Mouse (Mus musculus): ENCODE results near the gene Olfr472. TPM values are rescaled to one million over a fixed set of nuclear protein-coding genes. Genes with fewer than 3 reads are reported as not detected.
"Not testable (repeated sequence)": the region's sequence is repeated elsewhere in the genome, so short reads cannot be mapped to it uniquely, and the experiment has no call there.

Olfr472 gene
- polyA plus RNA-seq (2015; fragmentation: Nextera tagmentation; extraction: Ambion mirVana): not detected in 2 replicates

- Histone ChIP-seq H3K27me3 (no peaks in the 10 kb centered on the region), H3K4me1 (no peaks in the 10 kb centered on the region), H3K9ac (no peak within 1 kb of the TSS), H3K36me3 (no peaks in the 10 kb centered on the region), H3K4me3 (no peak within 1 kb of the TSS), H3K9me3 (no peaks in the 10 kb centered on the region), H3K27ac (no peak within 1 kb of the TSS), H3K4me2 (no peak within 1 kb of the TSS)
- ATAC-seq (ENCODE audit: insufficient number of reproducible peaks, insufficient read depth, low FRiP score, low TSS enrichment, low read depth): no peak
These were observed at the start of gene Olfr472 for GRCm38 (mm10) chr7:107897602-107898001. Olfr472 (plus strand) TSS chr7:107897902.

GRCm38 (mm10) chr7:107930146-107930545, 32.4 kb downstream of the Olfr472 start, which contains the start of gene Olfr473:
Olfr473 (plus strand) TSS chr7:107930446.
- no peak within 1 kb of the TSS for H3K4me3 ChIP-seq
- no peaks in the 10 kb centered on the region for H3K9me3 ChIP-seq
- no peaks in the 10 kb centered on the region for H3K27me3 ChIP-seq
- no peaks in the 10 kb centered on the region for H3K36me3 ChIP-seq
- WGBS: 90% methylated on average over 1 of the region's 1 CpGs
- no peak within 1 kb of the TSS for H3K9ac ChIP-seq
- no peak within 1 kb of the TSS for H3K27ac ChIP-seq
- H3K4me1 ChIP-seq: no peaks in the 10 kb centered on the region
- ATAC-seq (ENCODE audit: insufficient number of reproducible peaks, insufficient read depth, low FRiP score, low TSS enrichment, low read depth): no peak
- H3K4me2 ChIP-seq: no peak within 1 kb of the TSS

GRCm38 (mm10) chr7:107952539-107952938, 54.8 kb downstream of the Olfr472 start:
- not testable (repeated sequence) for H3K27me3 ChIP-seq; H3K4me2 ChIP-seq; H3K4me3 ChIP-seq; H3K27ac ChIP-seq; ATAC-seq (ENCODE audit: insufficient number of reproducible peaks, insufficient read depth, low FRiP score, low TSS enrichment, low read depth); H3K9me3 ChIP-seq; H3K4me1 ChIP-seq; H3K36me3 ChIP-seq; H3K9ac ChIP-seq
- WGBS: 98% methylated on average over 12 of the region's 12 CpGs

GRCm38 (mm10) chr7:107954343-107954742, 56.6 kb downstream of the Olfr472 start, which contains the start of gene Olfr474:
Olfr474 (plus strand) TSS chr7:107954643.
- Histone ChIP-seq H3K9me3 (no peaks in the 10 kb centered on the region), H3K9ac (no peak within 1 kb of the TSS), H3K36me3 (no peaks in the 10 kb centered on the region), H3K4me3 (no peak within 1 kb of the TSS), H3K27me3 (no peaks in the 10 kb centered on the region), H3K4me2 (no peak within 1 kb of the TSS), H3K4me1 (no peaks in the 10 kb centered on the region), H3K27ac (no peak within 1 kb of the TSS)
- no peak for ATAC-seq (ENCODE audit: insufficient number of reproducible peaks, insufficient read depth, low FRiP score, low TSS enrichment, low read depth)
- WGBS: 85% methylated on average over 1 of the region's 1 CpGs

Other genes with a start within 250 kb of the Olfr472 start
- 0.18 and 0.25 TPM in 2 replicates for gene Cyb5r2, start 139.9 kb upstream of the Olfr472 start, polyA plus RNA-seq (2015; fragmentation: Nextera tagmentation; extraction: Ambion mirVana)
- gene Ovch2, start 96.7 kb upstream of the Olfr472 start, polyA plus RNA-seq (2015; fragmentation: Nextera tagmentation; extraction: Ambion mirVana): not detected in 2 replicates
- gene Olfr467, start 85.6 kb upstream of the Olfr472 start, polyA plus RNA-seq (2015; fragmentation: Nextera tagmentation; extraction: Ambion mirVana): not detected in 2 replicates
- gene Olfr469, start 72.4 kb upstream of the Olfr472 start, polyA plus RNA-seq (2015; fragmentation: Nextera tagmentation; extraction: Ambion mirVana): not detected in 2 replicates
- not detected in 2 replicates for gene Olfr470, start 50.4 kb upstream of the Olfr472 start, polyA plus RNA-seq (2015; fragmentation: Nextera tagmentation; extraction: Ambion mirVana)
- gene Olfr473, start 32.5 kb downstream of the Olfr472 start, polyA plus RNA-seq (2015; fragmentation: Nextera tagmentation; extraction: Ambion mirVana): not detected in 2 replicates
- not detected in 2 replicates for gene Olfr474, start 56.7 kb downstream of the Olfr472 start, polyA plus RNA-seq (2015; fragmentation: Nextera tagmentation; extraction: Ambion mirVana)
- gene Olfr476, start 66.9 kb downstream of the Olfr472 start, polyA plus RNA-seq (2015; fragmentation: Nextera tagmentation; extraction: Ambion mirVana): not detected in 2 replicates
- gene Olfr477, start 88.8 kb downstream of the Olfr472 start, polyA plus RNA-seq (2015; fragmentation: Nextera tagmentation; extraction: Ambion mirVana): not detected in 2 replicates
- not detected in 2 replicates for gene Olfr478, start 136.1 kb downstream of the Olfr472 start, polyA plus RNA-seq (2015; fragmentation: Nextera tagmentation; extraction: Ambion mirVana)
- gene Olfr479, start 152.8 kb downstream of the Olfr472 start, polyA plus RNA-seq (2015; fragmentation: Nextera tagmentation; extraction: Ambion mirVana): not detected in 2 replicates
- gene Olfr480, start 169.4 kb downstream of the Olfr472 start, polyA plus RNA-seq (2015; fragmentation: Nextera tagmentation; extraction: Ambion mirVana): not detected in 2 replicates
- gene Olfr481, start 182.0 kb downstream of the Olfr472 start, polyA plus RNA-seq (2015; fragmentation: Nextera tagmentation; extraction: Ambion mirVana): not detected in 2 replicates
- 0.26 TPM in 1 of 2 replicates, not detected in the other for gene Olfr482, start 199.7 kb downstream of the Olfr472 start, polyA plus RNA-seq (2015; fragmentation: Nextera tagmentation; extraction: Ambion mirVana)
- not detected in 2 replicates for gene Olfr483, start 202.9 kb downstream of the Olfr472 start, polyA plus RNA-seq (2015; fragmentation: Nextera tagmentation; extraction: Ambion mirVana)
- not detected in 2 replicates for gene Olfr484, start 229.5 kb downstream of the Olfr472 start, polyA plus RNA-seq (2015; fragmentation: Nextera tagmentation; extraction: Ambion mirVana)

Measured in embryonic facial prominence, embryonic 13.5 days (tissue).